30 mouse cellular contexts compared by ENCODE assay signal in the genomic region with DNA sequence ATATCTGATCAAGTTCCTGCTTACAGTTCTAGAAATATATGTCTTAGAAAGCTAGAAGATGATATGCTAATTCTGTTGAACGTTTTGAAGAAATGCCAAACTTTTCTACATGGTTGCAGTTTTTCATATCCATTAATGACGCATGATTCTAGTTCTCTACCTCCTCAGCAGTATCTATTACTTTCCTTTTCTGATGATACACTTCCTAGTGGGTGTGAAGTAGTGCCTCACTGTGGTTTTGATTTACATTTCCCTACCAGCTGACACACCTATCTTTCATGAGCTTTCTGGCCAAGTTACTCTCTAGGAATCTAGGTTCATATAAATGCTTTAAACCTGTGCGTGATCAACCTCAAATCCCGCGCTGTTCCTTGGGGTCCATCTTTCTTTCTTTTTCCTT. TPM values are rescaled to one million over a fixed set of nuclear protein-coding genes. Genes with fewer than 3 reads are reported as not detected.
"Had no signal": no experiment of that assay in that cellular context is flagged by ENCODE, and none has a peak within 500 bp of the region (broad histone marks: within the 10 kb centered on the region; RNA-seq: fewer than 3 reads in every experiment).

No protein-coding gene starts in this region.

- ATAC-seq: hindbrain, embryonic 16.5 days; intestine, embryonic 15.5 days; intestine, postnatal 0 days; liver, embryonic 12.5 days had no signal

- DNase-seq: gastrocnemius, postnatal 14 days; gastrocnemius, postnatal 36 days; heart, adult 2 months; heart, postnatal 10 days; heart, postnatal 4 days; kidney, adult 18-20 months; kidney, adult 8-10 months; kidney, postnatal 10 days; kidney, postnatal 25 days; kidney, postnatal 4 days; layer of hippocampus, adult 9-11 months; layer of hippocampus, postnatal 36 days; left cerebral cortex, postnatal 4 days had no signal

- H3K4me3 ChIP-seq: heart, adult 2 months; hindbrain, embryonic 10.5 days; hindbrain, embryonic 12.5 days; intestine, embryonic 15.5 days; limb, embryonic 13.5 days; limb, embryonic 15.5 days; liver, embryonic 12.5 days had no signal

- H3K27ac ChIP-seq: heart, adult 2 months; hindbrain, embryonic 10.5 days; hindbrain, embryonic 12.5 days; hindbrain, embryonic 14.5 days; intestine, embryonic 15.5 days; limb, embryonic 13.5 days; limb, embryonic 15.5 days; liver, embryonic 12.5 days; liver, embryonic 14.5 days had no signal

- H3K4me1 ChIP-seq: hindbrain, embryonic 10.5 days; hindbrain, embryonic 12.5 days; intestine, embryonic 15.5 days; limb, embryonic 15.5 days had no signal

- H3K9me3 ChIP-seq: hindbrain, embryonic 10.5 days; hindbrain, embryonic 12.5 days; intestine, embryonic 15.5 days; limb, embryonic 13.5 days; limb, embryonic 15.5 days; liver, embryonic 12.5 days had no signal

- H3K4me2 ChIP-seq: heart, embryonic 11.5 days; hindbrain, embryonic 12.5 days; hindbrain, embryonic 14.5 days; intestine, embryonic 15.5 days; limb, embryonic 13.5 days; limb, embryonic 15.5 days; liver, embryonic 12.5 days had no signal

- H3K27me3 ChIP-seq: hindbrain, embryonic 12.5 days; intestine, embryonic 15.5 days; limb, embryonic 13.5 days; limb, embryonic 15.5 days; liver, embryonic 12.5 days had no signal

- H3K9ac ChIP-seq: hindbrain, embryonic 12.5 days; hindbrain, embryonic 14.5 days; intestine, embryonic 15.5 days; limb, embryonic 13.5 days; limb, embryonic 15.5 days; liver, embryonic 12.5 days; liver, embryonic 14.5 days had no signal

RNA-seq across cellular contexts. Expression of a gene that starts 47.7 kb away (rescaled TPM):
- polyA plus RNA-seq: heart, embryonic 11.5 days; heart, embryonic 14.5 days; hindbrain, embryonic 10.5 days; hindbrain, embryonic 12.5 days; hindbrain, embryonic 14.5 days; hindbrain, embryonic 16.5 days; intestine, embryonic 15.5 days; intestine, postnatal 0 days; kidney, embryonic 14.5 days; kidney, embryonic 16.5 days; limb, embryonic 11.5 days; limb, embryonic 13.5 days; limb, embryonic 15.5 days; liver, adult 2 months; liver, embryonic 12.5 days; liver, embryonic 14.5 days; liver, embryonic 16.5 days had no signal

RNA-seq across cellular contexts. Expression of a gene that starts 58.5 kb away (rescaled TPM):
- polyA plus RNA-seq: heart, embryonic 11.5 days; heart, embryonic 14.5 days; hindbrain, embryonic 10.5 days; liver, adult 2 months had no signal
